Mouse (Mus musculus): ENCODE measurements at regions not wholly inside any gene's neighbourhood (a gene's known extent, or its start where the extent isn't known, plus 50 kb on each side); places are given as distances from the start of the nearest gene placed in this dataset.
A peak's percentile ranks its signal among the peaks of the same experiment; 100 is the strongest.
"Not testable (repeated sequence)": the region's sequence is repeated elsewhere in the genome, so short reads cannot be mapped to it uniquely, and the experiment has no call there.

DNA sequence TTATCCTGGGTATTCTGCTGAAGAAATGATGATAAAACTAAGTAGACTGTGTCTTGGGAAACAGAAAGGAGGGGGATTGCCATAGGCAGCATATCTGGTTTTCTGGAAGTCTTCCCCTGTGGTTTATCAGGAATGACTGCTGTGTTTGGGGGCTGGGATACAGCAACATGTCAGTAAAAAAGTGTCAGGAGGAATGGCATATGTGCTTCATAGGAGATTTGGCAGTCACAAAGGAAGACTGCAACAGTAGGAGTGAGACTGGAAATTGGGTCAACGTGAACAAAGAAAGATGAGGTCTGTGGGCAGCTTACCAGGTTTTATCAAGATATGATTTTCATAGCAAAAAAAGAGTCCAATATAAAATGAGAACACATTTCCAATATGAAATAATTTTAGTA is 641.1 kb upstream of the Nrxn1 start:
- ATAC-seq: peak; percentile 58
- WGBS: 53% methylated on average over 1 of the region's 1 CpGs
- Histone ChIP-seq H3K4me2 (ENCODE audit: low read length) (no peak overlapping the region), H3K36me3 (ENCODE audit: control insufficient read depth, insufficient read depth) (no peaks in the 10 kb centered on the region), H3K4me3 (replicated peaks; ENCODE audit: low read length) (no peak overlapping the region), H3K27ac (ENCODE audit: low read length) (no peak overlapping the region), H3K9ac (replicated peaks; ENCODE audit: low read depth, low read length) (no peak overlapping the region), H3K9me3 (ENCODE audit: control insufficient read depth, low read length) (no peaks in the 10 kb centered on the region), H3K4me1 (replicated peaks; ENCODE audit: control insufficient read depth, insufficient read depth, low read length) (no peaks in the 10 kb centered on the region), H3K27me3 (replicated peaks; ENCODE audit: control insufficient read depth, insufficient read depth, low read length) (no peaks in the 10 kb centered on the region)

DNA sequence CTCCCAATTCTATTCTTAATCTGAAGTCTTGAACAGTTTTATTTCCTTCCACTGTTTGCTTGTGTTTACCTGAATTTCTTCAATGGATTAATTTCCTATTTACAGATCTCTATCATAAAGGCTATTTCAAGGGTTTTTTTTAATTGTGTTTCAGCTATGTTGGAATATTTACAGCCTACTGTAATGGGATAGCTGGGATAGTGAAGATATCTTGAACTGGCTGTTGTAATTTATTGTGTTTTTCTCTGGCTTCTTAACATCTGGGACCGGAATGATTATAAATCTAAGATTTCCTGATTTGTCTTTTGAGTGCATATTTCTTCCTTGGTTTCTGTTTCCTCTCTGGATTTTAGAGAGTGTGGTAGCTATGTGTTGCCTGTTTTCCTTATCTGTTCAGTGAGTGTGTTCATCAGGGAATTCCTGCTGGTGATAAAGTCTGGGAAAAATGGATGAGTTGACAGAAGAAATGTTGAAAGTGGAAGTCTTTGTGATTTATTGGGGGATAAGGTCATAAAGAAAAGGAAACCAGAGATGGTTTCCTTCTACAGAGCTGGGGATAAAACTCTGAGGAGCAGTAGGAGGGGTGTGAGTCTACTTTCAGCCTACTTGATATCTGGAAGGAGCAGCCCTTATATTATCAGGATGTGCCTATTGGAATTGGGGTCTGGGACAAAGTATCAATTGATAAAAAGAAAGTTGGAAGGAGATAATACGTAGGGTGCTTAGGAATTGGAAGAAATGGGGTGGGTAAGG is 640.5 kb upstream of the Nrxn1 start:
- no peak overlapping the region for H3K4me2 ChIP-seq (ENCODE audit: low read length)
- no peak overlapping the region for H3K27ac ChIP-seq (ENCODE audit: low read length)
- 88% methylated on average over 2 of the region's 2 CpGs for WGBS

DNA sequence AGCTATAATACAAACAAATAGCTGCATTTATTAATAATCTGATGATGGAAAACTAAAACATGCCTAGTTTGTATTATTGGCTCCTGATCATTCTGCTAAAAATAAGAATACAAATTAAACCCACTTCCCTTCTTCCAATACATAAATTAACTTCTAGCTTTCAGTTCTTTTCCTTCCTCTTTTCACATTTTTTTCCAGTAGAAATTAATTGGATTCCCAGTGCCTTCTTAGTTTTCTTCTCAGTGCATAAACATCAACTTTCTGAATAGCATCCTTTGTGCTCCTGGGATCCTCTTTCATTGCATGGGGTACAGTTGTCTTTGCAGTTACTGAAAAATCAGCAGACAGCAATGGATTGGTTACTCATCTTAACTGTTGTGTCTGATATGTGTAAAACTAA is 617.5 kb upstream of the Nrxn1 start:
- Histone ChIP-seq H3K4me1 (replicated peaks; ENCODE audit: control insufficient read depth, insufficient read depth, low read length) (no peaks in the 10 kb centered on the region), H3K9me3 (ENCODE audit: control insufficient read depth, low read length) (no peaks in the 10 kb centered on the region), H3K9ac (replicated peaks; ENCODE audit: low read depth, low read length) (no peak overlapping the region), H3K4me2 (ENCODE audit: low read length) (no peak overlapping the region), H3K4me3 (replicated peaks; ENCODE audit: low read length) (no peak overlapping the region), H3K27me3 (replicated peaks; ENCODE audit: control insufficient read depth, insufficient read depth, low read length) (no peaks in the 10 kb centered on the region), H3K27ac (ENCODE audit: low read length) (no peak overlapping the region), H3K36me3 (ENCODE audit: control insufficient read depth, insufficient read depth) (no peaks in the 10 kb centered on the region)
- no peak for ATAC-seq

More for the DNA sequence above, 640.5 kb upstream of the Nrxn1 start:
- Histone ChIP-seq H3K27me3 (replicated peaks; ENCODE audit: control insufficient read depth, insufficient read depth, low read length) (no peaks in the 10 kb centered on the region), H3K9ac (replicated peaks; ENCODE audit: low read depth, low read length) (no peak overlapping the region), H3K9me3 (ENCODE audit: control insufficient read depth, low read length) (no peaks in the 10 kb centered on the region), H3K4me3 (replicated peaks; ENCODE audit: low read length) (no peak overlapping the region), H3K36me3 (ENCODE audit: control insufficient read depth, insufficient read depth) (no peaks in the 10 kb centered on the region), H3K4me1 (replicated peaks; ENCODE audit: control insufficient read depth, insufficient read depth, low read length) (no peaks in the 10 kb centered on the region)
- no peak for ATAC-seq

DNA sequence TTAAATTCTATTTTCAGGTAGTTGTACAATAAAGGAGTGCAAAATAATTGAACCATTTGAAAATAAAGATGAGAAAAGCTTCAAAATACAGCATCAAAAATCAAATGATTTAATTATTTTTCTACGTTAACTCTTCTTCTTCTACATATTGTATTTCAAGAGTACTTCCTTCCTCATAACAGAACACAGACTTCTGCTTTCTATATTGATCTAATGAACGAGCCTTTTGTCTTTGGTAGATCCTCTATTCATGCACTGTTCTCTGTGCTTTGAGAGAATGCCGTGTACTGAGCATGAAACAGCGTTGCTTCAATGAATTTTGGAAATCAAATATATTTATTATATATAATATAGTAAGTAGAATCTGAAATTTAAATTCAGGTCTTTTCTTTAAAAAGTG is 598.2 kb upstream of the Nrxn1 start:
- Histone ChIP-seq H3K4me3 (replicated peaks; ENCODE audit: low read length) (no peak overlapping the region), H3K27ac (ENCODE audit: low read length) (no peak overlapping the region), H3K9me3 (ENCODE audit: control insufficient read depth, low read length) (no peaks in the 10 kb centered on the region), H3K4me2 (ENCODE audit: low read length) (no peak overlapping the region), H3K9ac (replicated peaks; ENCODE audit: low read depth, low read length) (no peak overlapping the region), H3K4me1 (replicated peaks; ENCODE audit: control insufficient read depth, insufficient read depth, low read length) (no peaks in the 10 kb centered on the region), H3K27me3 (replicated peaks; ENCODE audit: control insufficient read depth, insufficient read depth, low read length) (no peaks in the 10 kb centered on the region), H3K36me3 (ENCODE audit: control insufficient read depth, insufficient read depth) (no peaks in the 10 kb centered on the region)
- WGBS: 83% methylated on average over 4 of the region's 4 CpGs
- ATAC-seq: no peak

DNA sequence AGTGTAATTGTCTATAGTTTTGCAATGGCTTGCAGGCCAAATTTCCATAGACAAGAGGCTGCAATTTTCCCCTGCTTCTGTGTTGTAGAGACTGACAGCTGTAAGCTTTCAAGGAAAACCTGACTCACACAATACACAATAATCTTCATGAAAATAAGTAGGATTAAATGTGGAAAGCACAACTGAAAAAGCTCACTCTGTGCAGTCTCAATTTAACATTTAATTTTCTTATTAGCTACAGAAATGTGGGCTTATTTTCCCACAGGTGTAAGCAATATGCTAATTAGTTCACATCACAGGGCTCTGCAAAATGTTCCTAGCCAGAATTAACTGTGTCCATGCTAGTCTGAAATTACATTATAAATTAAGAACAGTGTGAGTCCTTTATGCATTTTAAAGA is 564.6 kb upstream of the Nrxn1 start:
- peak; percentile 82 for ATAC-seq
- no peaks in the 10 kb centered on the region for H3K9me3 ChIP-seq (ENCODE audit: control insufficient read depth, low read length)
- H3K4me1 ChIP-seq (replicated peaks; ENCODE audit: control insufficient read depth, insufficient read depth, low read length): no peaks in the 10 kb centered on the region
- no peak overlapping the region for H3K4me2 ChIP-seq (ENCODE audit: low read length)
- no peak overlapping the region for H3K9ac ChIP-seq (replicated peaks; ENCODE audit: low read depth, low read length)
- no peaks in the 10 kb centered on the region for H3K27me3 ChIP-seq (replicated peaks; ENCODE audit: control insufficient read depth, insufficient read depth, low read length)
- H3K36me3 ChIP-seq (ENCODE audit: control insufficient read depth, insufficient read depth): no peaks in the 10 kb centered on the region
- no peak overlapping the region for H3K27ac ChIP-seq (ENCODE audit: low read length)
- H3K4me3 ChIP-seq (replicated peaks; ENCODE audit: low read length): no peak overlapping the region

DNA sequence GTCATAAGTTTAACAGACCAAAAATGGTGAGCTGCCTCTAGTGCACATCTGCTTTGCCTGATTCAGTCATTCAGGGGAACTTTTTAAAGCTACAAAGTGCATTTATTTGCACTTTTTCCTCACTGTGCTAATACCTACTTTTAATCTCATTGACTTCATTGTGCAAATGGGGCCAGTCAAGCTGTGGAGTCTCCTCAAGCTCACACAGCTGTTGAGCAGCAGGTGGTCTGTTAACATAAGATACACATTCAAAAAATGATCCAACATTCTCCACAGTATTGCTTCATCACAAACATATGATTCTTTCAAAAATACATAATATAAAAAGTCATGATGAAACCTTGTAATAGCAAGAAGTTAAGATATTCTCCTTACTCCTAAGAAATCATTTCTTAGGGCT is 564.2 kb upstream of the Nrxn1 start:
- Histone ChIP-seq H3K27me3 (replicated peaks; ENCODE audit: control insufficient read depth, insufficient read depth, low read length) (no peaks in the 10 kb centered on the region), H3K36me3 (ENCODE audit: control insufficient read depth, insufficient read depth) (no peaks in the 10 kb centered on the region), H3K27ac (ENCODE audit: low read length) (no peak overlapping the region), H3K4me1 (replicated peaks; ENCODE audit: control insufficient read depth, insufficient read depth, low read length) (no peaks in the 10 kb centered on the region), H3K9me3 (ENCODE audit: control insufficient read depth, low read length) (no peaks in the 10 kb centered on the region), H3K4me3 (replicated peaks; ENCODE audit: low read length) (no peak overlapping the region), H3K9ac (replicated peaks; ENCODE audit: low read depth, low read length) (no peak overlapping the region), H3K4me2 (ENCODE audit: low read length) (no peak overlapping the region)
- peak; percentile 52; the same call in 1 of the 2 replicates for ATAC-seq

DNA sequence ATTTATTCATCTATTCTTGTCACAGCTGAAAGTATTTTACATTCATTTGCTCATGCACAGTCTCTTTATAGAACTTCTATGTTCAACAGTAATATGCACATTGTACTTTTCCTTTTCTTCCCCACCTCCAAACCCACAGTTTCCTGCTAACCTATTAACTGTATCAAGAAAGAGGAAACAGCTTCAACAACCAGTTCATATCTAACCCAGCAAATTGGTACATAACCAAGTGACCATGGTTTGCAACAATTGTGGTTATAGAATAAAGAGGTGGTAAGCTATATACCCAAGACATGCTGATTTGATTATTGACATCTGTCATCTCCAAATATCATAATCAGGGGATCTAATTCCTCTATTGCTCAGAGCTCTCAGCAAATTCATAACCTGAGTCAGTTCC is 539.0 kb upstream of the Nrxn1 start:
- Histone ChIP-seq H3K9me3 (ENCODE audit: control insufficient read depth, low read length) (no peaks in the 10 kb centered on the region), H3K27ac (ENCODE audit: low read length) (no peak overlapping the region), H3K4me1 (replicated peaks; ENCODE audit: control insufficient read depth, insufficient read depth, low read length) (no peaks in the 10 kb centered on the region), H3K9ac (replicated peaks; ENCODE audit: low read depth, low read length) (no peak overlapping the region), H3K4me2 (ENCODE audit: low read length) (no peak overlapping the region), H3K36me3 (ENCODE audit: control insufficient read depth, insufficient read depth) (no peaks in the 10 kb centered on the region), H3K27me3 (replicated peaks; ENCODE audit: control insufficient read depth, insufficient read depth, low read length) (no peaks in the 10 kb centered on the region), H3K4me3 (replicated peaks; ENCODE audit: low read length) (no peak overlapping the region)
- no peak for ATAC-seq

DNA sequence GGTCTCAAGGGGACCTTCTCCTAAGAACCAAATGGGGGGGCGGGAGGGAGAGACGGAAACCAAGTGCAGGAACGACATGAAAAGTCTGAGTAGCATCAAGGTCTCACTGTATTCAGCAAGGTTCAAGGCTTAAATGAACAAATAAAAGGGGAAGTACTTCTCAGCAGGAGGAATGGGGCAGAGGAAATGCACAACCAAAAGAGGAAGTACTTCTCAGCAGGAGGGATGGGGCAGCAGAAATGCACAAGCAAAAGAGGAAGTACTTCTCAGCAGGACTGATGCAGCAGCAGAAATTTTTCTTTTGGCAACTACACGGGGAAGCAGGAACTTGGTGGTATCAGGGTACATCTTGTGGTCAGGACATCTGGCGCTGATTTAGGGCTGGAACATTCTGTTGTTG is 521.3 kb upstream of the Nrxn1 start:
- not testable (repeated sequence) for ATAC-seq; H3K4me1 ChIP-seq (replicated peaks; ENCODE audit: control insufficient read depth, insufficient read depth, low read length); H3K27ac ChIP-seq (ENCODE audit: low read length); H3K9ac ChIP-seq (replicated peaks; ENCODE audit: low read depth, low read length); H3K4me3 ChIP-seq (replicated peaks; ENCODE audit: low read length); H3K9me3 ChIP-seq (ENCODE audit: control insufficient read depth, low read length); H3K36me3 ChIP-seq (ENCODE audit: control insufficient read depth, insufficient read depth); H3K27me3 ChIP-seq (replicated peaks; ENCODE audit: control insufficient read depth, insufficient read depth, low read length); H3K4me2 ChIP-seq (ENCODE audit: low read length)
- 93% methylated on average over 5 of the region's 5 CpGs for whole genome bisulfite sequencing

DNA sequence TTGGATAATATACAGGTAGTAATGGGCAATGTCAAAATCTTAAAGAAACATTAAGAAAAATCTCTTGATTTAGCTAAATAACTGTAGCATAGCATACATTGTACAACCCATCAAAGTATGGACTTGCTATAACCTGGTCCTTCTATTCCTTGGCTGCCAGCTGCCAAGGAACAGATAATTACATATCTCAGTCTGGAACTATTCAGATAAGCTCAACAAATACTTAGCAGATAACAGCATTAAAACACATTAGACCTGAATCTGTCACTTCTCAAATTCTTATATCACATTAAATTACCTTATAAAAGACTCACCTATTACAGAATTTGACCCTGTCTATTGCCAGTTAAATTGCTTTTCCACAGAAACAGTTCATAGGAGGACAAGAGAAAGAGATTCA is 496.2 kb upstream of the Nrxn1 start:
- no peak for ATAC-seq
- Histone ChIP-seq H3K9me3 (ENCODE audit: control insufficient read depth, low read length) (no peaks in the 10 kb centered on the region), H3K9ac (replicated peaks; ENCODE audit: low read depth, low read length) (no peak overlapping the region), H3K27ac (ENCODE audit: low read length) (no peak overlapping the region), H3K36me3 (ENCODE audit: control insufficient read depth, insufficient read depth) (no peaks in the 10 kb centered on the region), H3K4me3 (replicated peaks; ENCODE audit: low read length) (no peak overlapping the region), H3K4me2 (ENCODE audit: low read length) (no peak overlapping the region), H3K4me1 (replicated peaks; ENCODE audit: control insufficient read depth, insufficient read depth, low read length) (no peaks in the 10 kb centered on the region), H3K27me3 (replicated peaks; ENCODE audit: control insufficient read depth, insufficient read depth, low read length) (no peaks in the 10 kb centered on the region)

DNA sequence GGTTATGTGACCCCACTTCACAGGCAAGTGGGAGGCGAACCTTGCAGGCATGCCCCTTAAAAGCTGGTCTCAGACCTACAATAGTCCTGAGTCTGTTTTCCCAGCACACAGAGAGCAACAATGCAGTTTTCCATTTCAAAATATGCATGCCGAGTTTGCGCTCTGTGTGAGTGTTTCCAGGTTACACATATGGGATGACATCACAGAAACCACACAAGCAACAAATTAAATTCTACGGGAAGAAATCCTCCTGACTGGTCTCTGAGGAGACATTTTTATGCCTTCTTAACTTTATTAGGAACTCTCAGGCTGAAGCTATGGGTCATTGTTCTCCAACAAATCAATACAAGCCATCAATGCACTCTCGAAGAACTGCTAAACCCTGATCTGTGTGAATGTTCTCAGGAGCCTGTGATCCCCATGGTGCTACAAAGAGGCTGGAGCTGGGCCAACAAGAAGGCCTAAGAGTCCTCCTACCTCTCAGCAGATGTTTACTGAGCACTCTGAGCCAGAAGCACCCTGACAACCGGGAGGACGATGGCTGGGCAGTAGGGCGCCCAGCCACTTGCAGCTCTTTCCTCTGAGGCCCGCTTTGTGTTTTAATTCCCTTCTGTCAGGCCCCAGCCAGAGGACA is 458.3 kb upstream of the Nrxn1 start:
- H3K27ac ChIP-seq (ENCODE audit: low read length); H3K36me3 ChIP-seq (ENCODE audit: control insufficient read depth, insufficient read depth); ATAC-seq; H3K4me1 ChIP-seq (replicated peaks; ENCODE audit: control insufficient read depth, insufficient read depth, low read length); H3K4me3 ChIP-seq (replicated peaks; ENCODE audit: low read length); H3K27me3 ChIP-seq (replicated peaks; ENCODE audit: control insufficient read depth, insufficient read depth, low read length); H3K9me3 ChIP-seq (ENCODE audit: control insufficient read depth, low read length); H3K4me2 ChIP-seq (ENCODE audit: low read length); H3K9ac ChIP-seq (replicated peaks; ENCODE audit: low read depth, low read length): not testable (repeated sequence)
- WGBS: 88% methylated on average over 5 of the region's 9 CpGs
